Mouse (Mus musculus): ENCODE results near the gene Gigyf1.

- TF ChIP-seq POLR2A (IDR thresholded peaks at IDR 0.05; ENCODE audit: borderline replicate concordance, extremely low read depth, low read depth, low read length) (no peak), CTCF (IDR thresholded peaks at IDR 0.05; ENCODE audit: insufficient read depth, low read length) (no peak)
These were observed 5.3 kb downstream of the Gigyf1 start for GRCm38 (mm10) chr5:137523396-137524250.

Data from lung, adult 2 months (tissue).